Mouse (Mus musculus): ENCODE data around the gene Pdia4. TPM values are rescaled to one million over a fixed set of nuclear protein-coding genes. Genes with fewer than 3 reads are reported as not detected.

Pdia4 gene
- polyA plus RNA-seq, 1 experiment from 2014 or later, result 115 TPM

- H3K9ac ChIP-seq, result peak within 1 kb of the TSS; percentile 80
- peak within 1 kb of the TSS; percentile 68 for H3K27ac ChIP-seq (replicated peaks)
- H3K9me3 ChIP-seq (replicated peaks), result no peaks in the 10 kb centered on the region
- 2% methylated on average over 64 of the region's 64 CpGs for WGBS (ENCODE audit: insufficient replicate concordance)
- peak; percentile 84 for ATAC-seq (ENCODE audit: insufficient read depth)
- peak within 1 kb of the TSS; percentile 85 for H3K4me3 ChIP-seq (replicated peaks)
- H3K4me1 ChIP-seq (replicated peaks), result peaks cover 25% of the 10 kb centered on the region
- H3K4me2 ChIP-seq, result peak within 1 kb of the TSS; percentile 95
- no peaks in the 10 kb centered on the region for H3K36me3 ChIP-seq (replicated peaks)
- no peaks in the 10 kb centered on the region for H3K27me3 ChIP-seq
Observed at GRCm38 (mm10) chr6:47830104-47831078, 17.2 kb upstream of the Pdia4 start, which contains the start of gene Zfp786. Gene Zfp786 (minus strand): TSS chr6:47830867.

- 0 out of 2 replicates have a peak overlapping the region, but pooled peaks have one; percentile 9 for H3K4me2 ChIP-seq
- WGBS (ENCODE audit: insufficient replicate concordance), result 43% methylated on average over 1 of the region's 1 CpGs
- H3K9me3 ChIP-seq (replicated peaks), result no peaks in the 10 kb centered on the region
- no peak for ATAC-seq (ENCODE audit: insufficient read depth)
- no peaks in the 10 kb centered on the region for H3K36me3 ChIP-seq (replicated peaks)
- peaks cover 22% of the 10 kb centered on the region for H3K4me1 ChIP-seq (replicated peaks)
- H3K27me3 ChIP-seq, result no peaks in the 10 kb centered on the region
- no peak overlapping the region for H3K27ac ChIP-seq (replicated peaks)
- no peak overlapping the region for H3K4me3 ChIP-seq (replicated peaks)
- H3K9ac ChIP-seq, result no peak overlapping the region
Observed at GRCm38 (mm10) chr6:47828950-47829349, 15.7 kb upstream of the Pdia4 start.

- no peak overlapping the region for H3K27ac ChIP-seq (replicated peaks)
- H3K9ac ChIP-seq, result no peak overlapping the region
- 84% methylated on average over 4 of the region's 4 CpGs for WGBS (ENCODE audit: insufficient replicate concordance)
- no peaks in the 10 kb centered on the region for H3K9me3 ChIP-seq (replicated peaks)
- H3K4me2 ChIP-seq, result no peak overlapping the region
- no peak for ATAC-seq (ENCODE audit: insufficient read depth)
- no peak overlapping the region for H3K4me3 ChIP-seq (replicated peaks)
- no peaks in the 10 kb centered on the region for H3K27me3 ChIP-seq
- no peaks in the 10 kb centered on the region for H3K36me3 ChIP-seq (replicated peaks)
- H3K4me1 ChIP-seq (replicated peaks), result peaks cover 22% of the 10 kb centered on the region
Observed at GRCm38 (mm10) chr6:47827462-47827861, 14.2 kb upstream of the Pdia4 start.

GRCm38 (mm10) chr6:47824241-47824640, 11.0 kb upstream of the Pdia4 start:
- Histone ChIP-seq H3K4me1 (replicated peaks) (peaks cover 7% of the 10 kb centered on the region; the same call in 1 of the 2 replicates), H3K4me3 (replicated peaks) (no peak overlapping the region), H3K9ac (no peak overlapping the region), H3K4me2 (no peak overlapping the region), H3K27me3 (no peaks in the 10 kb centered on the region), H3K36me3 (replicated peaks) (no peaks in the 10 kb centered on the region), H3K9me3 (replicated peaks) (no peaks in the 10 kb centered on the region), H3K27ac (replicated peaks) (no peak overlapping the region)
- no peak for ATAC-seq (ENCODE audit: insufficient read depth)
- WGBS (ENCODE audit: insufficient replicate concordance), result 55% methylated on average over 2 of the region's 2 CpGs

- ATAC-seq (ENCODE audit: insufficient read depth), result no peak
Observed at GRCm38 (mm10) chr6:47821776-47822175, 8.5 kb upstream of the Pdia4 start.

GRCm38 (mm10) chr6:47821236-47821635, 8.0 kb upstream of the Pdia4 start:
- H3K4me2 ChIP-seq, result no peak overlapping the region
- H3K9ac ChIP-seq, result no peak overlapping the region
- no peaks in the 10 kb centered on the region for H3K4me1 ChIP-seq (replicated peaks)
- no peaks in the 10 kb centered on the region for H3K36me3 ChIP-seq (replicated peaks)
- no peak for ATAC-seq (ENCODE audit: insufficient read depth)
- no peaks in the 10 kb centered on the region for H3K9me3 ChIP-seq (replicated peaks)
- H3K27me3 ChIP-seq, result no peaks in the 10 kb centered on the region
- H3K4me3 ChIP-seq (replicated peaks), result no peak overlapping the region
- no peak overlapping the region for H3K27ac ChIP-seq (replicated peaks)
- WGBS (ENCODE audit: insufficient replicate concordance), result 79% methylated on average over 5 of the region's 5 CpGs

More at GRCm38 (mm10) chr6:47821776-47822175, 8.5 kb upstream of the Pdia4 start:
- no peak overlapping the region for H3K4me3 ChIP-seq (replicated peaks)
- no peaks in the 10 kb centered on the region for H3K36me3 ChIP-seq (replicated peaks)
- no peak overlapping the region for H3K9ac ChIP-seq
- H3K27me3 ChIP-seq, result no peaks in the 10 kb centered on the region
- H3K27ac ChIP-seq (replicated peaks), result no peak overlapping the region
- 77% methylated on average over 6 of the region's 6 CpGs for WGBS (ENCODE audit: insufficient replicate concordance)
- no peak overlapping the region for H3K4me2 ChIP-seq
- H3K4me1 ChIP-seq (replicated peaks), result no peaks in the 10 kb centered on the region
- H3K9me3 ChIP-seq (replicated peaks), result no peaks in the 10 kb centered on the region

GRCm38 (mm10) chr6:47819626-47820325, 6.5 kb upstream of the Pdia4 start:
- Histone ChIP-seq H3K27ac (replicated peaks) (no peak overlapping the region), H3K9ac (no peak overlapping the region), H3K36me3 (replicated peaks) (no peaks in the 10 kb centered on the region), H3K4me2 (no peak overlapping the region), H3K9me3 (replicated peaks) (no peaks in the 10 kb centered on the region), H3K27me3 (no peaks in the 10 kb centered on the region), H3K4me3 (replicated peaks) (no peak overlapping the region), H3K4me1 (replicated peaks) (no peaks in the 10 kb centered on the region)
- no peak for ATAC-seq (ENCODE audit: insufficient read depth)
- 85% methylated on average over 23 of the region's 23 CpGs for WGBS (ENCODE audit: insufficient replicate concordance)

GRCm38 (mm10) chr6:47818721-47819120, 5.5 kb upstream of the Pdia4 start:
- no peak for ATAC-seq (ENCODE audit: insufficient read depth)
- H3K4me1 ChIP-seq (replicated peaks), result peaks cover 7% of the 10 kb centered on the region; the same call in 1 of the 2 replicates

GRCm38 (mm10) chr6:47816151-47816550, 2.9 kb upstream of the Pdia4 start:
- no peak overlapping the region for H3K9ac ChIP-seq
- no peak overlapping the region for H3K4me2 ChIP-seq
- H3K9me3 ChIP-seq (replicated peaks), result no peaks in the 10 kb centered on the region
- no peak overlapping the region for H3K27ac ChIP-seq (replicated peaks)
- H3K27me3 ChIP-seq, result no peaks in the 10 kb centered on the region
- no peak for ATAC-seq (ENCODE audit: insufficient read depth)
- 66% methylated on average over 1 of the region's 1 CpGs for WGBS (ENCODE audit: insufficient replicate concordance)
- no peak overlapping the region for H3K4me3 ChIP-seq (replicated peaks)
- peaks cover 26% of the 10 kb centered on the region for H3K4me1 ChIP-seq (replicated peaks)
- no peaks in the 10 kb centered on the region for H3K36me3 ChIP-seq (replicated peaks)

More at GRCm38 (mm10) chr6:47818721-47819120, 5.5 kb upstream of the Pdia4 start:
- no peaks in the 10 kb centered on the region for H3K9me3 ChIP-seq (replicated peaks)
- H3K4me2 ChIP-seq, result no peak overlapping the region
- no peak overlapping the region for H3K27ac ChIP-seq (replicated peaks)
- WGBS (ENCODE audit: insufficient replicate concordance), result 62% methylated on average over 8 of the region's 8 CpGs
- no peak overlapping the region for H3K9ac ChIP-seq
- no peaks in the 10 kb centered on the region for H3K27me3 ChIP-seq
- H3K4me3 ChIP-seq (replicated peaks), result no peak overlapping the region
- no peaks in the 10 kb centered on the region for H3K36me3 ChIP-seq (replicated peaks)

- no peaks in the 10 kb centered on the region for H3K9me3 ChIP-seq (replicated peaks)
- H3K4me3 ChIP-seq (replicated peaks), result peak overlapping the region; percentile 76
- H3K4me2 ChIP-seq, result peak overlapping the region; percentile 92
- H3K9ac ChIP-seq, result peak overlapping the region; percentile 70
- under 1% methylated on average over 17 of the region's 17 CpGs for WGBS (ENCODE audit: insufficient replicate concordance)
- H3K27ac ChIP-seq (replicated peaks), result peak overlapping the region; percentile 89
- no peak for ATAC-seq (ENCODE audit: insufficient read depth)
- 0 out of 2 replicates have a peak, but pooled peaks cover 4% of the 10 kb centered on the region for H3K36me3 ChIP-seq (replicated peaks)
- no peaks in the 10 kb centered on the region for H3K27me3 ChIP-seq
- peaks cover 45% of the 10 kb centered on the region for H3K4me1 ChIP-seq (replicated peaks)
Observed at GRCm38 (mm10) chr6:47812271-47812915, 837 bp downstream of the Pdia4 start.

Data from liver, embryonic 15.5 days (tissue).